Mouse (Mus musculus) forebrain, embryonic 13.5 days (tissue): ENCODE data around the gene Msl1. TPM values are rescaled to one million over a fixed set of nuclear protein-coding genes. Genes with fewer than 3 reads are reported as not detected.

Source experiments
- ATAC-seq: fragments of 200-750 bp; cut with Nextera tagmentation; 2 replicates; pipeline ENCODE4 v1.8.0; 2017
- H3K27ac ChIP-seq: fragments of 300-500 bp; sonication (generic); 2 replicates; pipeline ENCODE4 v1.5.1; 2015; ENCODE audit warnings: inconsistent platforms, mild to moderate bottlenecking, moderate library complexity
- H3K27me3 ChIP-seq: fragments of 300-500 bp; sonication (generic); 2 replicates; pipeline ENCODE4 v1.6.1; 2015; ENCODE audit warnings: mild to moderate bottlenecking, inconsistent platforms
- H3K36me3 ChIP-seq: fragments of 300-500 bp; sonication (generic); 2 replicates; pipeline ENCODE4 v1.6.1; 2015; ENCODE audit warnings: mild to moderate bottlenecking, inconsistent platforms; ENCODE audit not compliant: poor library complexity, severe bottlenecking
- H3K4me1 ChIP-seq: fragments of 300-500 bp; sonication (generic); 2 replicates; pipeline ENCODE4 v1.6.1; 2015; ENCODE audit warnings: inconsistent platforms
- H3K4me2 ChIP-seq: fragments of 300-500 bp; sonication (generic); 2 replicates; pipeline ENCODE4 v1.6.1; 2015; ENCODE audit warnings: inconsistent platforms, mild to moderate bottlenecking, moderate library complexity
- H3K4me3 ChIP-seq: fragments of 300-500 bp; sonication (generic); 2 replicates; pipeline ENCODE4 v1.5.1; 2015; ENCODE audit warnings: mild to moderate bottlenecking, inconsistent platforms
- H3K9ac ChIP-seq: fragments of 300-500 bp; sonication (generic); 2 replicates; pipeline ENCODE4 v1.6.1; 2015; ENCODE audit warnings: mild to moderate bottlenecking, inconsistent platforms
- H3K9me3 ChIP-seq: fragments of 300-500 bp; sonication (generic); replicated peaks from 2 replicates; pipeline ENCODE4 v1.6.1; 2016; ENCODE audit warnings: inconsistent platforms
- WGBS: fragments of 180-500 bp; shearing (Covaris S2); methylation state at CpG from one replicate; pipeline ENCODE4 v1.1.7; 2015; 5-methylcytosine and 5-hydroxymethylcytosine counted together
- polyA plus RNA-seq: library from polyadenylated mRNA; unstranded; fragments of >200 nt; fragmentation: Nextera tagmentation; extraction: Ambion mirVana; gene quantifications from 2 replicates; pipeline ENCODE4 v1.2.1, GENCODE M21; 2015

The Msl1 gene
- 31.3 and 32.9 TPM in 2 replicates for polyA plus RNA-seq

DNA sequence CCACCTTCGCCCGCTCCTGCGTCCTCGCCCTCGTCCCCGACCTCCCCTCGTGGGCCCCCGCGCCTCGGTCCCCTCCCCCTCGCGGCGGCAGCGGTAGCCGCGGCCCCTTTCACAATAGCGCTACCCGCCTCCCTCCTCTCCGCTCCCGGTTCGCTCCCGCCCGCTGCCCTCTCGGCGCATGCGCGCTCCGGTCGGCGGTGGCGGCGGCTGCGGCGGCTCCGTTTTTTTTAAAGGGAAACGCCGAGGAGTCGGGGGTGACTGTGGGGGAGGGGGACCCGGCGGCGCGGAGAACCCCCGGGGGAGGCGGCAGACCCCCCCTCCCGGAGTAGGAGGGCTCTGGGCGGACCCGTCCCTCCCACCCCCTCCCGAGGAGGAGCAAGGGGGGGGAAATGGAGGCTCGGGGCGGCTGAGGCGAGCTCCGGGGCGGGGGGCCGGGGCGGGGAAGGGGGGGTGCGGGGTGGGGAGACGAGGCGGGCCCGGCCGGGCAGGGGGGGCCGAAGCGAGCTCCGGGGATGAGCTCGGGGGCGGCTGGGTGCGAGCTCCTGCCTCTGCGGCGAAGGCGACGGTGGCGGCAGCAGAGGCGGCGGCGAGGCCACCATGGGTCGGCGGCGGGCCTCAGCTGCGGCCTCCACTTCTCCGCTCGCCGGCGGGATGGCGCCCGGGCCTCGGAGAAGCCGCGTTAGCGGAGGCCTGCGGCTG, at the start of gene Msl1:
TSS of gene Msl1 (plus strand) at position 502 of the 699 bp plus-strand sequence.
- Histone ChIP-seq H3K4me1 (peaks cover 46% of the 10 kb centered on the region), H3K9me3 (no peaks in the 10 kb centered on the region), H3K36me3 (peaks cover 18% of the 10 kb centered on the region), H3K27ac (peak within 1 kb of the TSS; percentile 100), H3K4me2 (peak within 1 kb of the TSS; percentile 88), H3K27me3 (no peaks in the 10 kb centered on the region), H3K4me3 (peak within 1 kb of the TSS; percentile 100), H3K9ac (peak within 1 kb of the TSS; percentile 100)
- ATAC-seq: peak; percentile 64
- 1% methylated on average over 56 of the region's 89 CpGs for whole genome bisulfite sequencing

DNA sequence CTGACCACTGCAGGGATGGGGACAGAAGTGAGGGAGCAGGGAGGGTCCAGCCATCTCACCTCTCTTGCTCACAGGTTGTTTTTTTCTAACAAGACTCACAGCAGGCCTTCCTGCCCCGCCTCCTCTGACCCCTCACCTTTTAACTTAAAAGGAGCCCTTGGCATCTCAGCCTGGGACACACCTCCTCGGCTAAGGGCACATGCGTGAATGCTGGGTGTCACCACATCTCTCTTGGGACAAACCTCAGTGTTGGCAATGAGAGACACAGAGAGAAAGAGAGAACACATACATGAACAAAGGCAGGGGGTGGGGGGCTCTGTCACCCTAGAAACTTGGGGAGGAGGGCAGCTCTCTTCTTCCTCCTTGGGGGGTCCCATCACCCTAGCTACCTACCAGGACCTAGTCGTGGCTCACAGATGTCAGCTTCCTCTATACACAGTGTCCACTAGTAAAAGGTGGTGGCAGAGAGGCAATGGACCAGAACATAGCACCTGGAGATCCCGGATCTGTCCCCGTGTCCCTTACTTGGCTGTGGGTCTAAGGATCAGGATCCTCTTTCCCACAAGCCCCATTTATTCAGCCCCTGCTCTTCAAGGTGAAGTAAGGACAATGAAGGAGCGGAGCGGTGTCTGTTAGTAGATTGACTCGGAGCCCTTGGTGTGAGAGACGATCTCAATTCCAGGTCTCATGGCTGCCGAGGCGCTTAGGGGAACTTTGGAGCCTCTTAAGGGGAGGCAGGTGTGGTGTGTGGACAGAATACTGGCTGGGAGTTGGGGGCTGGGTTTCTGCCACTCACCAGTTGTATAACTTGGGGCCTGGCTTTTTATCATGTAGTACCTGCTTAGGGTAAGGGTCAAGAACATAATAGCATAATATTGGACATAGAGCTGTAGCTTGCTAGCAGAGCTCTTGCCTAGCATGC, 49.1 kb upstream of the Msl1 start:
- WGBS: 54% methylated on average over 12 of the region's 12 CpGs
- Histone ChIP-seq H3K4me1 (peaks cover 88% of the 10 kb centered on the region), H3K4me3 (peak overlapping the region; percentile 26), H3K27ac (peak overlapping the region; percentile 95), H3K27me3 (no peaks in the 10 kb centered on the region), H3K36me3 (no peaks in the 10 kb centered on the region), H3K4me2 (peak overlapping the region; percentile 88), H3K9ac (peak overlapping the region; percentile 47), H3K9me3 (no peaks in the 10 kb centered on the region)
- no peak for ATAC-seq

DNA sequence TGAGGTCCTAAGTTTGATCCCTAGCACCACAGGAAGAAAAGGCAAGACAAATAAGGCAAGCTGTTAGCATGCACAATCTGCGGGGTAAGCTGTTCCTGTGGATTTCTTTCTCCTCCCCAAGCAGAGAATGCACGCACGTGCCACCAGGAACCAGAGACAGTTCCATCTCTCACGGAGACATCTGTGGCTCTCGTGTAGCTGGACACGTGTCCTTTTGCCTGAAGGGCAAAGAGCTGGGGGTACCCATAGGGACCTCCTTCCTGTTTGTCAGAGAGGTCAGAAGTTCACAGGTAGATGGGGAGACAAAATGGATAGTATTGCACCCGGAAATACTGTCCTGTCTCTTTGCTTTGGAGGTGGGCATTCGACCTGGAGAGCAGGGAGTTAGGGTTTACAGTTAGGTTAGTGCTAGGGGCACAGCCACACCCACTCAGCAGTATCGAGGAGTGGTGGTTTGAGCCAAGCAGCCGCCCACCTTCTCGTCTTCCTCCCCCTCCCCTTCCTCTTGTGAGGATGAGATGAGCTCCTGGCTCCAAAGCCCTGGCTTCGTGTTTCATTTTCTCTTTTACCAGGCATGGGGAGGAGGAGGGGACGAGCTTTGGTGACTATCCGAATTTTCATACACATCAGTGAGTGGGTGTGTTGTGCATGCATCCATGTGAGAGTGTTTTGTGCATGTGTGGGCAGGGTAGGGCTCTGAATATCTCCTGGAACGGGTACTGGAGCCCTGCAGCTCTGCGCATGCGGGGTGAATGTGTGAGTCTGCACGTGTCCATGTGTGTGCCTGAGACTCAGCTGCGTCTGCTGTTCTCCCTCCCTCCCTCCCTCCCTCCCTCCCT, 48.2 kb upstream of the Msl1 start:
- no peaks in the 10 kb centered on the region for H3K9me3 ChIP-seq
- ATAC-seq: peak; percentile 73
- H3K4me3 ChIP-seq: peak overlapping the region; percentile 26
- H3K9ac ChIP-seq: peak overlapping the region; percentile 47
- peaks cover 95% of the 10 kb centered on the region for H3K4me1 ChIP-seq
- H3K4me2 ChIP-seq: peak overlapping the region; percentile 88
- H3K36me3 ChIP-seq: no peaks in the 10 kb centered on the region
- 11% methylated on average over 19 of the region's 19 CpGs for WGBS
- H3K27ac ChIP-seq: peak overlapping the region; percentile 95
- no peaks in the 10 kb centered on the region for H3K27me3 ChIP-seq

DNA sequence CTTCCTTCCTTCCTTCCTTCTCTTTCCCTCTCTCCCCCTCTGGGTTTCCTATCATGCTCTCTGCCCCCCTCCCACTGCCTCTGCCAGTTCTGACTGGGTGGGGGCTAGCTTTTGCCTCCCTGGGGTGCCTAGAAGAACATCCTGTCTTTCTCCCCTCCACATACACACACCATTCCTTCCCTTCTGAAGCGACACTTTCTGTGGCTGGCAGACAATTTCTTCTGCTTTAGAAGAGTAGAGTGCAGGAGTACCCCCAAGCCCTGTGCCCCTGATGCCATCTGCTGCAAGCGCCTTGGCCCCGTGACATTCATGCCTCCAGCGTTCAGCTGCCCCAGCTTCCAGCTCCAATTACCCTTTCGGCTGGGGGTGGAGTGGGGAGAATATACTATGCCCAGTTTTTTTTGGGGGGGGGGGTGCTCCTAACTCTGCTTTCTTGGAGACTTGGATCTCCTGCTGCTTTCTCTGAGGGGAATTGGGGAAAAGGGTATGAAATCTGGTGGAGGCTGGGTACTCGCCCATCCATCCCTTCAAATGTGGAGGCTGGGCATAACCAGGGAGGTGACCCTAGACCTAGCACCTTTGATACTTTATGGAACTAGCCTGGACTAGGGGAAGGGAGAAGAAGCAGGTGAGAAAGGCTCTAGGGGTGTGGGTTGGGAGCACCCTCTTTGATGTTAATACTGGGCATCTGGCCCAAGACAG, 47.4 kb upstream of the Msl1 start:
- Histone ChIP-seq H3K9ac (peak overlapping the region; percentile 69), H3K36me3 (peaks cover 5% of the 10 kb centered on the region; the same call in 1 of the 2 replicates), H3K4me3 (peak overlapping the region; percentile 28), H3K4me1 (peaks cover 98% of the 10 kb centered on the region), H3K27me3 (no peaks in the 10 kb centered on the region), H3K9me3 (no peaks in the 10 kb centered on the region), H3K27ac (peak overlapping the region; percentile 95), H3K4me2 (peak overlapping the region; percentile 88)
- no peak for ATAC-seq
- WGBS: 18% methylated on average over 6 of the region's 6 CpGs

DNA sequence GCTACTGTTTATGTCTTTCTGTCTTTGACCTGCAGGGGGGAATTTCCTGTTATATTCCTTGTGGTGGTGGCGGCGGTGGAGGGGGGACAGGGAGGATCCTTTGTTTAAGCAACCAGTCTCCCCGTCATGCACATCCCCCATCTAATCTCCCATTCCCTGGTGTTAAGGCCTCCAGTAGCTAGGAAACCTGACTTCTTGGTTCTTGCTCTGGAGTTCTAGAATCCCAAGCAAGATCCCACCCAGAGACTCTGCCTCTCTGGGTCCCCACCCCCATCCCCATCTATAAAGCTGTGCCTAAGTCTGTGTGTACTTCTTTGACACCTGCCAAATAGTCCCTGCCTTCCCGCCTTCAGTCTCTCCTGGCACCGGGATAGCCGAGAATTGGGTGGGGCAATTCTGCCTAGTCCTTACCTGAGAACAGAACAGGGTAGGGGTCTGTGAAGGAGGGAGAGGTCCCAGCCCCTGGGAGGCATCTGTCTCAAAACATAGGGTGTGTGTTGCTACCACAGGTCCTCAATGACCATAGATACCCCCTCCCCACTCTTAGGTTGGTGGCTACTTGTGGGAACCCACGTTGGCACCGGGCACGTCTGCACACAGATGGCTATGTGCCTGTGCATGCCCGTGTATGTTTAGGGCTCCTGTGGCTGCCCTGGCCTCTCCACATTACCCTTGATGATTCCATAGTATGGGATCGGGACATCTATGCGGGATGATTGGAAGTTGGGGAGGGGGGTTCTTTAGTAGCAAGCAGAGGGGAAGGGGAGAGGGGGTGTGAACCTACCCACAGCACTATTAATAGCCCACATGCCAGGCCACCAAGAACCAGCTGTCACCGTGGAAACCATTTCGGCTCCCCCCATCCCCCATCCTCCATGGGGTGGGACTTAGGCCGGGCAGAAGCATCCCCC, 46.6 kb upstream of the Msl1 start:
- Histone ChIP-seq H3K36me3 (peaks cover 13% of the 10 kb centered on the region), H3K27ac (peak overlapping the region; percentile 95), H3K4me2 (peak overlapping the region; percentile 88), H3K9ac (peak overlapping the region; percentile 69), H3K27me3 (no peaks in the 10 kb centered on the region), H3K9me3 (no peaks in the 10 kb centered on the region), H3K4me1 (peaks cover 96% of the 10 kb centered on the region), H3K4me3 (peak overlapping the region; percentile 28)
- 12% methylated on average over 15 of the region's 15 CpGs for WGBS
- peak; percentile 48 for ATAC-seq

DNA sequence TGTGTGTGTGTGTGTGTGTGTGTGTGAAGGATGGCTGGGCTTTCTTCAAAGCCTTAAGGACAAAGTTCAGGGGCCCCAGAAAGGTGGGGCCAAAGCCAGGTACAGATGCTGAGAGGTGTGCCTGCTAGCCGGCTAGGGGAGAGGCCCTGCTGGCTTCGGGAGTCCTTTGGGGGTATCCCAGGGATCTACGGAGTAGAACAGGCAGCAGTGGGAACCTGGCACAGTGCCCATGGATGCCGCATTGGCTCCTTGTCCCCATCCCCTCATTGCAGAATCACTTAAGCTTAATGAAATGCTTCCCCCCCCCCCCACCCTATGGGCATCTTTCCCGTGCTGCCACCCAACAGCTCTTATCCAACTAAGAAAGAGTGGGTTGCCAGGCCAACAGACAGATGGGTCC, 45.6 kb upstream of the Msl1 start:
- Histone ChIP-seq H3K4me3 (peak overlapping the region; percentile 28), H3K27me3 (no peaks in the 10 kb centered on the region), H3K27ac (peak overlapping the region; percentile 95), H3K9me3 (no peaks in the 10 kb centered on the region), H3K36me3 (peaks cover 19% of the 10 kb centered on the region), H3K4me1 (peaks cover 96% of the 10 kb centered on the region), H3K4me2 (peak overlapping the region; percentile 88), H3K9ac (peak overlapping the region; percentile 69)
- ATAC-seq: 0 out of 2 replicates have a peak, but pooled peaks have one; percentile 29
- WGBS: 6% methylated on average over 5 of the region's 5 CpGs

DNA sequence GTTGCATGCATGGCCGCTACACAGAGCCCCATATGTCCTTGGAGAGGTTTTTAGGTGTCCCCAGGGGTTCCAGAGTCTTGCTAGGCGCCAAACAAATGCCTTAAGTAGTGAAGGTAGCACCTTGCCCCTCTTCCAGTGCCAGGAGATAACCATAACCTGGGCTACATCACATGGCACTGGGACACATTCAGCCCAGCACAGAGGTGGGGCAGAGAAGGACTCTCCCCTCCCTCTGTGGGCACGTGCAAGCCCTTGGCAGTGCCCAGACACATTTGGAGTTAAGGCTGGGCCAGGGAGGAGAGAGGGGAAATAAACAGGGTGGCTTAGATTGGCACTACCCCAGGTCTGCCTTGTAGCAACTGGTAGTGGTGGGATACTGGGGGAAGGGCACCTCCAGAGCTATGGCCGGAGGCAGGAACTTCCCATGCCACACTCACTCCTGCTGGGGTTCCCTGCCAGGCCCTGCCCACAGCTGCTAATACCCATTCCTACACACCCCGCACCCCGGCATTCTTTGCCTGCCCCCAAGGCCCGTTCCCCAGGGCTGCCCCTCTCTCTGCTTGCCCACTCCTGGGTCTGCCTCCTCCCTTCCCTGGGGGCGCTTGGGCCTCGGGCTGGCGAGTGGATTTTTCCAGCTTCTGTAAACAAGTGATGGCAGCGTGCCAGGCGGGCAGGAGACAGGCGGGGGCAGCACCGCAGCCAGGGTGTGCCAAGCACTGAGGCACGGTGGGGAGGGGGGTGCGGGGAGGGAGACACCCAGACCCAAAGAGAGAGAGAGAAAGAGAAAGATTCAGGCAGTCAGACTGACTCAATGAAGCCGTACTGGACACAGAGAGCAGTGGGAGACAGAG, 44.7 kb upstream of the Msl1 start:
- Histone ChIP-seq H3K4me3 (peak overlapping the region; percentile 17), H3K27ac (peak overlapping the region; percentile 95), H3K4me1 (peaks cover 92% of the 10 kb centered on the region), H3K9me3 (no peaks in the 10 kb centered on the region), H3K9ac (peak overlapping the region; percentile 69), H3K27me3 (no peaks in the 10 kb centered on the region), H3K4me2 (peak overlapping the region; percentile 88), H3K36me3 (peaks cover 24% of the 10 kb centered on the region)
- ATAC-seq: peak; percentile 44
- 13% methylated on average over 16 of the region's 17 CpGs for WGBS

DNA sequence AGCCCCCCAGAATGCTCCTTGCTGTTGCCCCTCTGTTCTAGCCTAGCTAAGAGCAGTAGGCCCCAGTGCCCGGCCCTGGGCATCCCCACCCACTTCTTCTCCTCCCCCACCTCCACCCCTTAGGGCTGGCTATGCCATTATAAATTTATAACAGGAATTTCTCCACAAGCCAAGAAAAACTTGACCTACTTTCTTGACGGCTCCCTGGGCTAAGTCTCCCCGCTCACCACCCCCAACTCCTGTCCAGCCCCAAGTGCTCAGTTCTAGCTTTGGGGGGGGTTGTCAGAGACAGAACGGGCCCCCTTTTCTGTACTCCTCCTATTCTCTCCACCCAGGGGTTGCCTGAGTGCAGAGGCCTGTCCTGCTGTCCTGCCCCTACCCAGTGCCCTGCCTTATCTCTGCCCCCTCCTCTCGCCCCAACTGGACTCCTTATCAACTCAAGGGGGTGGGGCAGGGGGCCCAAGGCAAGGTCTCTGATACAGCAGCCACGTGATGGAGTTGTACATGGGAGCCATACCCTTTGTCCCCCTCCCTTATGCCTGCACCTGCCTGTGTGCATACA, 44.0 kb upstream of the Msl1 start:
- Histone ChIP-seq H3K4me3 (peak overlapping the region; percentile 17), H3K27me3 (no peaks in the 10 kb centered on the region), H3K4me1 (peaks cover 89% of the 10 kb centered on the region), H3K27ac (peak overlapping the region; percentile 95), H3K9ac (peak overlapping the region; percentile 69), H3K9me3 (no peaks in the 10 kb centered on the region), H3K4me2 (peak overlapping the region; percentile 88), H3K36me3 (peaks cover 30% of the 10 kb centered on the region)
- 15% methylated on average over 6 of the region's 6 CpGs for WGBS
- ATAC-seq: peak; percentile 20; the same call in 1 of the 2 replicates

DNA sequence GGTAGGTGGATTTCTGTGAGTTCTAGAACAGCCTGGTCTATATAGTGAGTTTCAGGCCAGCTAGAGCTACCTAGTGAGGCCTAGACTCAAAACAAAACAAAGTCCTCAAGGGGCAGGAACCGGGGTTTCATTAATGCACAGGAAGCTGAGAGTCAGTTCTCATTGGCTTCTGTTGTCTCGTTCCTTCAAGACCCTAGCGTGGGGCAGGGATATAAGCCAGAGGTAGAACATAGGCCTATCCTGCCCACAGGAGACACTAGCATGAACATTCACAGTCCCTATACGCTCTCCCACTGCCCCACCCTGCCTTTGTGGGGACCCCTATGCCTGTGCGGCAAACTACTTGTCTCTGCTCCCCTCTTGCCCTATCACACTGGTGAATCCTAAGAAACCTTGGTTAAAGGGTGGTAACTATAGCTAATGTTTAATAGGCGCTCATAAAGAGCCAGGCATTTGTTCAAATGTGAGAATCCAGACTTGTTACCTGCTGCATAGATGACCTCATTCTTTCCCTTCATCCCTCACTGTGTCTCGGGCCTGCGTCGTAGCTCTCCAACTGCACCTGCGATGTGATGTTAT, 42.7 kb upstream of the Msl1 start:
- 88% methylated on average over 10 of the region's 10 CpGs for WGBS
- H3K9ac ChIP-seq: peak overlapping the region; percentile 8; the same call in 1 of the 2 replicates
- H3K36me3 ChIP-seq: peaks cover 43% of the 10 kb centered on the region
- no peak overlapping the region for H3K4me3 ChIP-seq
- peaks cover 78% of the 10 kb centered on the region for H3K4me1 ChIP-seq
- no peaks in the 10 kb centered on the region for H3K27me3 ChIP-seq
- no peak for ATAC-seq
- no peak overlapping the region for H3K4me2 ChIP-seq
- peak overlapping the region; percentile 95 for H3K27ac ChIP-seq
- H3K9me3 ChIP-seq: no peaks in the 10 kb centered on the region
